Mouse (Mus musculus) heart, adult 2 months (tissue): ENCODE data around the gene Pigyl. TPM values are rescaled to one million over a fixed set of nuclear protein-coding genes. Genes with fewer than 3 reads are reported as not detected.
"Not testable (repeated sequence)": the region's sequence is repeated elsewhere in the genome, so short reads cannot be mapped to it uniquely, and the experiment has no call there.

Experiments used
- DNase-seq, 2 experiments: peaks; one replicate each; pipeline ENCODE4 v3.0.0; 2021
- H3K27ac ChIP-seq: fragments of 200-600 bp; 2 replicates; pipeline ENCODE4 v1.8.1; 2022
- H3K27me3 ChIP-seq: fragments of 200-500 bp; 2 replicates; pipeline ENCODE4 v1.6.1; 2012; ENCODE audit warnings: mild to moderate bottlenecking, low read length, inconsistent platforms, mixed read lengths; ENCODE audit not compliant: control insufficient read depth, insufficient read depth
- H3K36me3 ChIP-seq: fragments of 200-500 bp; 2 replicates; pipeline ENCODE4 v1.6.1; 2012; ENCODE audit warnings: low read length, inconsistent platforms; ENCODE audit not compliant: control insufficient read depth, insufficient read depth
- H3K4me1 ChIP-seq: fragments of 200-500 bp; 2 replicates; pipeline ENCODE4 v1.6.1; 2011; ENCODE audit warnings: low read length; ENCODE audit not compliant: control insufficient read depth, insufficient read depth
- H3K4me3 ChIP-seq: fragments of 200-600 bp; 2 replicates; pipeline ENCODE4 v1.8.1; 2022
- H3K79me2 ChIP-seq: fragments of 200-500 bp; replicated peaks from 2 replicates; pipeline ENCODE4 v1.6.1; 2012; ENCODE audit warnings: mild to moderate bottlenecking, inconsistent platforms, low read length, moderate library complexity, mixed read lengths; ENCODE audit not compliant: control insufficient read depth, insufficient read depth
- H3K9ac ChIP-seq: fragments of 200-500 bp; 2 replicates; pipeline ENCODE4 v1.6.1; 2012; ENCODE audit warnings: low read depth, mild to moderate bottlenecking, control low read depth, inconsistent platforms, low read length, mixed read lengths
- CTCF ChIP-seq: fragments of 200-600 bp; IDR thresholded peaks from 2 replicates; pipeline ENCODE4 v1.8.1; 2022; ENCODE audit warnings: antibody characterized with exemption, mild to moderate bottlenecking, moderate library complexity
- EP300 ChIP-seq: fragments of 200-500 bp; IDR thresholded peaks from 2 replicates; pipeline ENCODE4 v1.6.1; 2011; ENCODE audit warnings: low read depth, low read length, control low read depth; ENCODE audit not compliant: insufficient read depth
- POLR2A ChIP-seq: fragments of 200-500 bp; IDR thresholded peaks from 2 replicates; pipeline ENCODE4 v1.6.1; 2011; ENCODE audit warnings: mild to moderate bottlenecking, low read depth, low read length, control low read depth; ENCODE audit not compliant: insufficient read depth
- WGBS: fragments of 180-500 bp; shearing (Covaris S2); methylation state at CpG from one replicate; pipeline ENCODE4 v1.1.7; 2018; 5-methylcytosine and 5-hydroxymethylcytosine counted together
- intact Hi-C: fragments of 180-260 bp; cut with DNase I; formaldehyde crosslinking; loops from one replicate; pipeline ENCODE4 v1.15.1; 2025
- polyA plus RNA-seq: library from polyadenylated mRNA; depleted of rRNA; stranded (reverse); fragments of >200 nt; gene quantifications from 2 replicates; pipeline ENCODE4 v1.2.3, GENCODE M21; 2012
- total RNA-seq, 2 experiments: library from RNA; stranded (reverse); gene quantifications; 2 replicates each; pipeline ENCODE4 v1.2.3; 2021

Gene Pigyl
- total and polyA plus RNA-seq, 3 experiments = 42.9 to 56.5 (median 55.4) TPM

GRCm38 (mm10) chr9:22144304-22144965 lies 12.2 kb upstream of the Pigyl start:
- no peak overlapping the region for H3K9ac ChIP-seq
- no peaks in the 10 kb centered on the region for H3K79me2 ChIP-seq
- 70% methylated on average over 8 of the region's 8 CpGs for WGBS
- H3K36me3 ChIP-seq = no peaks in the 10 kb centered on the region
- no peak for DNase-seq
- no peak overlapping the region for H3K27ac ChIP-seq
- no peak overlapping the region for H3K4me3 ChIP-seq
- TF ChIP-seq CTCF (no peak), EP300 (no peak), POLR2A (no peak)
- H3K27me3 ChIP-seq = no peaks in the 10 kb centered on the region
- no peaks in the 10 kb centered on the region for H3K4me1 ChIP-seq
- intact Hi-C loops = loop anchor here (5.0 kb wide), 1 partner anchor 47 kb away; the partner anchor contains the start of gene Cnn1

GRCm38 (mm10) chr9:22149426-22150248 lies 7.0 kb upstream of the Pigyl start:
- 69% methylated on average over 20 of the region's 20 CpGs for WGBS
- Histone ChIP-seq H3K9ac (no peak overlapping the region), H3K27ac (no peak overlapping the region), H3K79me2 (no peaks in the 10 kb centered on the region), H3K36me3 (no peaks in the 10 kb centered on the region), H3K4me3 (no peak overlapping the region), H3K27me3 (no peaks in the 10 kb centered on the region), H3K4me1 (no peaks in the 10 kb centered on the region)
- no peak for DNase-seq
- TF ChIP-seq POLR2A (no peak), EP300 (no peak), CTCF (no peak)
- intact Hi-C loops = no loop called here

DNA sequence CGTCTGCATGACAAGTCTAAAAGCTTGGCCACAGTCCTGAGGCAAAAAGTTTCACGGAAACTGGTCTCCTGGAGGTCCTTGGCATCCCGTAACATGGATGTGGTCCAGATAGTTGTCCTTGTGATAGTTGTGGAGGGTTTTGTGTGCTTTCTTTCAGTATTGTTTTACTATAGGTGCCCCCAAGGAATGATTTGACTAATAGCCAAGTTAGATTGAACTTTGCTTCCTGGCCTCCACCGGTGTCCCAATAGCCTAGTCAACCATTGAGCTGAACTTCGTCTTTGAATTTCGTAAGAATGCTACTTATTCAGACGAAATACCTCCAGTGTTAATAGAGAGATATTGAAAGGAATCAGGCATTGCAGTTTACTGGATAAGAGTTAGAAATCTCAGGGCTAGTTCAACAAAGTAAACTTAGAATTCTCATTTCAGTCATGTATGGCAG lies 6.4 kb upstream of the Pigyl start:
- H3K4me1 ChIP-seq, H3K9ac ChIP-seq, H3K4me3 ChIP-seq, H3K27me3 ChIP-seq, H3K79me2 ChIP-seq, intact Hi-C loops, H3K36me3 ChIP-seq, DNase-seq, H3K27ac ChIP-seq: not testable (repeated sequence)
- 76% methylated on average over 7 of the region's 7 CpGs for WGBS

DNA sequence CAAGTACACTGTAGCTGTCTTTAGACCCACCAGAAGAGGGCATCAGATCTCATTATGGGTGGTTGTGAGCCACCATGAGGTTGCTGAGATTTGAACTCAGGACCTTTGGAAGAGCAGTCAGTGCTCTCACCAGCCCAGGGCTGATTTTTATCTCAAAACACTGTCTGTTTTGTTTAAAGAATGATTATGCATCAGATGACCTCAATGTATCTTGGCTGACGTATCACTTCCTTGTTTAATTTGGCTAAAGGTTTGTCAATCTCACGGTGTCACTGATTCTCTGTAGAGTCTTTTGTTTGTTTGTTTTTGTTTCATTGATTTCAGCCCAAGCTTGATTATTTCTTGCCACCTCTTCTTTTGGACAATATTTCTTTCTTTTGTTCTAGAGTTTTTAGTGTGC lies 5.7 kb upstream of the Pigyl start:
- 58% methylated on average over 2 of the region's 2 CpGs for WGBS
- Histone ChIP-seq H3K9ac (no peak overlapping the region), H3K79me2 (no peaks in the 10 kb centered on the region), H3K27ac (no peak overlapping the region), H3K4me1 (no peaks in the 10 kb centered on the region), H3K4me3 (no peak overlapping the region), H3K27me3 (no peaks in the 10 kb centered on the region), H3K36me3 (no peaks in the 10 kb centered on the region)
- TF ChIP-seq CTCF (no peak), EP300 (no peak), POLR2A (no peak)
- DNase-seq = no peak
- intact Hi-C loops = no loop called here

DNA sequence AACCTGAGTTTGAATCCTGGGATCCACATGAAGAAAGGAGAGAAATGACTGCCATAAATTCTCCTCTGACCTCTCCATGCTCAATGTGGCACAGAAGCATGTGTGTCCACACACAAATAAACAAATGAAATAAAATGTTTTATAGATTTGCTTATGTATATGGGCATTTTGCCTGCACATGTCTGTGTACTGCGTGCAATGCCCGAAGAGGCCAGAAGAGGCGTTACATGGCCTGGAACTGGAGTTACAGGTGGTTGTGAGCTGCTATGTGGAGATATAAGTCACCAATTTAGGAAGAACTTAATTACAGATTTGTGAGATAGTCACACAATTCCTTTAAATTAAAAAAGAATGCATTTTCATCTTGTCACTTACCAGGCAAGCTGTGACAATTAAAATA lies 2.8 kb upstream of the Pigyl start:
- intact Hi-C loops = no loop called here
- TF ChIP-seq POLR2A (no peak), CTCF (no peak), EP300 (no peak)
- DNase-seq = no peak
- no peak overlapping the region for H3K27ac ChIP-seq
- H3K4me3 ChIP-seq = no peak overlapping the region
- H3K36me3 ChIP-seq = no peaks in the 10 kb centered on the region
- WGBS = 87% methylated on average over 3 of the region's 3 CpGs
- 0 out of 2 replicates have a peak, but pooled peaks cover 1% of the 10 kb centered on the region for H3K4me1 ChIP-seq
- H3K9ac ChIP-seq = no peak overlapping the region
- no peaks in the 10 kb centered on the region for H3K27me3 ChIP-seq
- no peaks in the 10 kb centered on the region for H3K79me2 ChIP-seq

GRCm38 (mm10) chr9:22155614-22156013 lies 1.0 kb upstream of the Pigyl start:
- 0 out of 2 replicates have a peak, but pooled peaks cover 1% of the 10 kb centered on the region for H3K4me1 ChIP-seq
- no peaks in the 10 kb centered on the region for H3K27me3 ChIP-seq
- WGBS = 7% methylated on average over 10 of the region's 10 CpGs
- peak; percentile 64 to 67 for DNase-seq
- no peaks in the 10 kb centered on the region for H3K79me2 ChIP-seq
- intact Hi-C loops = loop anchor here (2.0 to 5.0 kb wide), 4 partner anchors 69 to 252 kb away; partner anchors contain the start of genes Ccdc151, Gm49318, Prkcsh and Zfp653
- H3K27ac ChIP-seq = no peak overlapping the region
- TF ChIP-seq POLR2A = no peak
- TF ChIP-seq EP300 = no peak
- TF ChIP-seq CTCF = peak; percentile 99; the same call in 1 of the 2 replicates
- H3K9ac ChIP-seq = peak overlapping the region; percentile 9; the same call in 1 of the 2 replicates
- peak overlapping the region; percentile 27; the same call in 1 of the 2 replicates for H3K4me3 ChIP-seq
- no peaks in the 10 kb centered on the region for H3K36me3 ChIP-seq
